ENCODE assay signal across 8 mouse cellular contexts in genomic region chr19:46929044-46929587, GRCm38 (mm10).
DNase-seq lines count a peak whose midpoint lies in the region; ATAC-seq lines count a peak whose summit lies in the region.

No protein-coding gene starts in this region.

- DNase-seq in layer of hippocampus, adult 18-20 months (ENCODE audit: low spot score in 2 of 2): peak; percentile 30 to 62
- DNase-seq in layer of hippocampus, postnatal 36 days: no peak
- peak; percentile 77 for DNase-seq in gastrocnemius, postnatal 25 days
- peak; percentile 81 for DNase-seq in kidney, adult 9 months
- DNase-seq in lung, postnatal 25 days (ENCODE audit: low spot score): peak; percentile 80
- DNase-seq in thymus, postnatal 36 days: peak; percentile 15 to 27

- peak; percentile 43 for ATAC-seq in activated CD4-positive, CD25-positive, alpha-beta regulatory T cell, adult 4 months
- ATAC-seq in frontal cortex, adult (ENCODE audit: low TSS enrichment): no peak

Comparison
In these comparisons a context has a peak if more than half of its experiments do, and no peak if none do; other contexts are left out.
1. DNase-seq: peak in layer of hippocampus, adult 18-20 months (2 of 2), gastrocnemius, postnatal 25 days (single experiment), kidney, adult 9 months (single experiment), lung, postnatal 25 days (single experiment) and thymus, postnatal 36 days (2 of 2); none in layer of hippocampus, postnatal 36 days (0 of 2).